Mouse (Mus musculus): ENCODE data around the gene Rnf114. TPM values are rescaled to one million over a fixed set of nuclear protein-coding genes. Genes with fewer than 3 reads are reported as not detected.

The Rnf114 gene
- polyA plus RNA-seq, 1 experiment from 2014 or later: 135 TPM

GRCm38 (mm10) chr2:167458548-167458947, 33.9 kb upstream of the Rnf114 start:
- Histone ChIP-seq H3K4me1 (no peaks in the 10 kb centered on the region), H3K9me3 (no peaks in the 10 kb centered on the region), H3K4me2 (replicated peaks) (no peak overlapping the region), H3K9ac (replicated peaks) (no peak overlapping the region), H3K27me3 (no peaks in the 10 kb centered on the region), H3K36me3 (peaks cover 84% of the 10 kb centered on the region), H3K27ac (replicated peaks) (no peak overlapping the region), H3K4me3 (no peak overlapping the region)
- ATAC-seq (ENCODE audit: low FRiP score, low read depth): no peak
- 93% methylated on average over 3 of the region's 3 CpGs for WGBS

GRCm38 (mm10) chr2:167459071-167459865, 33.2 kb upstream of the Rnf114 start:
- H3K4me2 ChIP-seq (replicated peaks): no peak overlapping the region
- H3K9ac ChIP-seq (replicated peaks): no peak overlapping the region
- peaks cover 77% of the 10 kb centered on the region for H3K36me3 ChIP-seq
- WGBS: 93% methylated on average over 6 of the region's 6 CpGs
- H3K27me3 ChIP-seq: no peaks in the 10 kb centered on the region
- no peaks in the 10 kb centered on the region for H3K4me1 ChIP-seq
- no peaks in the 10 kb centered on the region for H3K9me3 ChIP-seq
- no peak overlapping the region for H3K27ac ChIP-seq (replicated peaks)
- H3K4me3 ChIP-seq: no peak overlapping the region
- ATAC-seq (ENCODE audit: low FRiP score, low read depth): no peak

GRCm38 (mm10) chr2:167462954-167463353, 29.5 kb upstream of the Rnf114 start:
- Histone ChIP-seq H3K4me2 (replicated peaks) (no peak overlapping the region), H3K9me3 (no peaks in the 10 kb centered on the region), H3K36me3 (peaks cover 67% of the 10 kb centered on the region), H3K9ac (replicated peaks) (no peak overlapping the region), H3K27me3 (no peaks in the 10 kb centered on the region), H3K4me3 (no peak overlapping the region), H3K27ac (replicated peaks) (no peak overlapping the region), H3K4me1 (no peaks in the 10 kb centered on the region)
- WGBS: 68% methylated on average over 6 of the region's 6 CpGs
- ATAC-seq (ENCODE audit: low FRiP score, low read depth): no peak

- no peak overlapping the region for H3K4me3 ChIP-seq
- H3K9me3 ChIP-seq: no peaks in the 10 kb centered on the region
- no peak overlapping the region for H3K27ac ChIP-seq (replicated peaks)
- H3K9ac ChIP-seq (replicated peaks): no peak overlapping the region
- no peak for ATAC-seq (ENCODE audit: low FRiP score, low read depth)
- no peaks in the 10 kb centered on the region for H3K27me3 ChIP-seq
- peaks cover 65% of the 10 kb centered on the region for H3K36me3 ChIP-seq
- H3K4me1 ChIP-seq: no peaks in the 10 kb centered on the region
- 92% methylated on average over 5 of the region's 5 CpGs for WGBS
- H3K4me2 ChIP-seq (replicated peaks): no peak overlapping the region
Measured at GRCm38 (mm10) chr2:167463802-167464201, 28.6 kb upstream of the Rnf114 start.

- Histone ChIP-seq H3K4me1 (no peaks in the 10 kb centered on the region), H3K36me3 (peaks cover 64% of the 10 kb centered on the region), H3K4me3 (no peak overlapping the region), H3K9me3 (no peaks in the 10 kb centered on the region), H3K27ac (replicated peaks) (no peak overlapping the region), H3K9ac (replicated peaks) (no peak overlapping the region), H3K4me2 (replicated peaks) (no peak overlapping the region), H3K27me3 (no peaks in the 10 kb centered on the region)
- WGBS: 94% methylated on average over 3 of the region's 3 CpGs
- no peak for ATAC-seq (ENCODE audit: low FRiP score, low read depth)
Measured at GRCm38 (mm10) chr2:167465951-167466350, 26.5 kb upstream of the Rnf114 start.

GRCm38 (mm10) chr2:167467214-167467613, 25.2 kb upstream of the Rnf114 start:
- no peak overlapping the region for H3K27ac ChIP-seq (replicated peaks)
- peaks cover 64% of the 10 kb centered on the region for H3K36me3 ChIP-seq
- H3K4me3 ChIP-seq: no peak overlapping the region
- H3K9ac ChIP-seq (replicated peaks): no peak overlapping the region
- H3K9me3 ChIP-seq: no peaks in the 10 kb centered on the region
- H3K27me3 ChIP-seq: no peaks in the 10 kb centered on the region
- 90% methylated on average over 5 of the region's 5 CpGs for WGBS
- ATAC-seq (ENCODE audit: low FRiP score, low read depth): no peak
- no peak overlapping the region for H3K4me2 ChIP-seq (replicated peaks)
- H3K4me1 ChIP-seq: no peaks in the 10 kb centered on the region

- Histone ChIP-seq H3K27me3 (no peaks in the 10 kb centered on the region), H3K4me3 (no peak overlapping the region), H3K9me3 (no peaks in the 10 kb centered on the region), H3K27ac (replicated peaks) (0 out of 2 replicates have a peak overlapping the region, but pooled peaks have one; percentile 0), H3K4me1 (no peaks in the 10 kb centered on the region), H3K36me3 (peaks cover 75% of the 10 kb centered on the region), H3K9ac (replicated peaks) (no peak overlapping the region), H3K4me2 (replicated peaks) (no peak overlapping the region)
- WGBS: 84% methylated on average over 6 of the region's 6 CpGs
- no peak for ATAC-seq (ENCODE audit: low FRiP score, low read depth)
Measured at GRCm38 (mm10) chr2:167468444-167468843, 24.0 kb upstream of the Rnf114 start.

- Histone ChIP-seq H3K4me1 (no peaks in the 10 kb centered on the region), H3K27ac (replicated peaks) (no peak overlapping the region), H3K4me3 (no peak overlapping the region), H3K36me3 (peaks cover 92% of the 10 kb centered on the region), H3K9me3 (no peaks in the 10 kb centered on the region), H3K27me3 (no peaks in the 10 kb centered on the region), H3K4me2 (replicated peaks) (no peak overlapping the region), H3K9ac (replicated peaks) (no peak overlapping the region)
- no peak for ATAC-seq (ENCODE audit: low FRiP score, low read depth)
- WGBS: 90% methylated on average over 3 of the region's 3 CpGs
Measured at GRCm38 (mm10) chr2:167470611-167471010, 21.8 kb upstream of the Rnf114 start.

- H3K9ac ChIP-seq (replicated peaks): no peak overlapping the region
- no peak overlapping the region for H3K4me3 ChIP-seq
- H3K36me3 ChIP-seq: peaks cover 85% of the 10 kb centered on the region
- H3K9me3 ChIP-seq: no peaks in the 10 kb centered on the region
- no peaks in the 10 kb centered on the region for H3K27me3 ChIP-seq
- H3K27ac ChIP-seq (replicated peaks): no peak overlapping the region
- no peak overlapping the region for H3K4me2 ChIP-seq (replicated peaks)
- H3K4me1 ChIP-seq: peaks cover 10% of the 10 kb centered on the region
- ATAC-seq (ENCODE audit: low FRiP score, low read depth): no peak
- 94% methylated on average over 6 of the region's 6 CpGs for WGBS
Measured at GRCm38 (mm10) chr2:167471585-167471984, 20.9 kb upstream of the Rnf114 start.

- Histone ChIP-seq H3K4me3 (no peak overlapping the region), H3K4me1 (peaks cover 14% of the 10 kb centered on the region), H3K27ac (replicated peaks) (no peak overlapping the region), H3K9ac (replicated peaks) (no peak overlapping the region), H3K36me3 (peaks cover 71% of the 10 kb centered on the region), H3K27me3 (no peaks in the 10 kb centered on the region), H3K4me2 (replicated peaks) (no peak overlapping the region), H3K9me3 (no peaks in the 10 kb centered on the region)
- ATAC-seq (ENCODE audit: low FRiP score, low read depth): no peak
- 93% methylated on average over 6 of the region's 6 CpGs for WGBS
Measured at GRCm38 (mm10) chr2:167474218-167474617, 18.2 kb upstream of the Rnf114 start.

GRCm38 (mm10) chr2:167475596-167475995, 16.8 kb upstream of the Rnf114 start:
- 83% methylated on average over 5 of the region's 5 CpGs for WGBS
- H3K27ac ChIP-seq (replicated peaks): peak overlapping the region; percentile 64; the same call in 1 of the 2 replicates
- H3K4me1 ChIP-seq: peaks cover 14% of the 10 kb centered on the region
- no peaks in the 10 kb centered on the region for H3K9me3 ChIP-seq
- no peaks in the 10 kb centered on the region for H3K27me3 ChIP-seq
- H3K36me3 ChIP-seq: peaks cover 61% of the 10 kb centered on the region
- ATAC-seq (ENCODE audit: low FRiP score, low read depth): no peak
- H3K4me2 ChIP-seq (replicated peaks): no peak overlapping the region
- H3K9ac ChIP-seq (replicated peaks): no peak overlapping the region; the same call in 1 of the 2 replicates
- no peak overlapping the region for H3K4me3 ChIP-seq

- Histone ChIP-seq H3K4me3 (no peak overlapping the region), H3K9me3 (no peaks in the 10 kb centered on the region), H3K4me1 (peaks cover 14% of the 10 kb centered on the region), H3K27me3 (no peaks in the 10 kb centered on the region), H3K9ac (replicated peaks) (no peak overlapping the region; the same call in 1 of the 2 replicates), H3K27ac (replicated peaks) (peak overlapping the region; percentile 64), H3K36me3 (peaks cover 59% of the 10 kb centered on the region), H3K4me2 (replicated peaks) (no peak overlapping the region)
- WGBS: 36% methylated on average over 7 of the region's 7 CpGs
- ATAC-seq (ENCODE audit: low FRiP score, low read depth): peak; percentile 41; the same call in 1 of the 2 replicates
Measured at GRCm38 (mm10) chr2:167476200-167476688, 16.2 kb upstream of the Rnf114 start.
